Mouse (Mus musculus): ENCODE results near the gene Fhl3.

The Fhl3 gene

GRCm38 (mm10) chr4:124700248-124700971 lies at the start of gene Fhl3:
Gene Fhl3 (plus strand): TSS chr4:124700701.
- DNase-seq: peak; percentile 80 to 92

- DNase-seq: peak; percentile 50 to 82
Measured at GRCm38 (mm10) chr4:124652886-124653285, 47.6 kb upstream of the Fhl3 start.

- no peak for DNase-seq
Measured at GRCm38 (mm10) chr4:124656518-124656853, 44.0 kb upstream of the Fhl3 start, which contains the start of gene Pou3f1. Gene Pou3f1 (plus strand): TSS chr4:124656807.

GRCm38 (mm10) chr4:124656854-124657650 lies 43.4 kb upstream of the Fhl3 start:
- DNase-seq: peak; percentile 73 to 90

- DNase-seq: no peak
Measured at GRCm38 (mm10) chr4:124657781-124658180, 42.7 kb upstream of the Fhl3 start.

- no peak for DNase-seq
Measured at GRCm38 (mm10) chr4:124658412-124658851, 42.1 kb upstream of the Fhl3 start.

GRCm38 (mm10) chr4:124659251-124660217 lies 41.0 kb upstream of the Fhl3 start:
- no peak for DNase-seq

GRCm38 (mm10) chr4:124660603-124661002 lies 39.9 kb upstream of the Fhl3 start:
- DNase-seq: no peak

- DNase-seq: no peak
Measured at GRCm38 (mm10) chr4:124663034-124663433, 37.5 kb upstream of the Fhl3 start.

GRCm38 (mm10) chr4:124664185-124664584 lies 36.3 kb upstream of the Fhl3 start:
- no peak for DNase-seq

- no peak for DNase-seq
Measured at GRCm38 (mm10) chr4:124664604-124665003, 35.9 kb upstream of the Fhl3 start.

- no peak for DNase-seq
Measured at GRCm38 (mm10) chr4:124667476-124668033, 32.9 kb upstream of the Fhl3 start.

GRCm38 (mm10) chr4:124668078-124668477 lies 32.4 kb upstream of the Fhl3 start:
- no peak for DNase-seq

GRCm38 (mm10) chr4:124670232-124670631 lies 30.3 kb upstream of the Fhl3 start:
- DNase-seq: peak; percentile 72 to 89

GRCm38 (mm10) chr4:124671583-124671982 lies 28.9 kb upstream of the Fhl3 start:
- no peak for DNase-seq

- no peak for DNase-seq
Measured at GRCm38 (mm10) chr4:124672347-124673320, 27.9 kb upstream of the Fhl3 start.

GRCm38 (mm10) chr4:124674334-124675032 lies 26.0 kb upstream of the Fhl3 start:
- no peak for DNase-seq

GRCm38 (mm10) chr4:124675037-124675436 lies 25.5 kb upstream of the Fhl3 start:
- DNase-seq: peak; percentile 61 to 78

GRCm38 (mm10) chr4:124675958-124676357 lies 24.5 kb upstream of the Fhl3 start:
- DNase-seq: no peak

- DNase-seq: no peak
Measured at GRCm38 (mm10) chr4:124682270-124682669, 18.2 kb upstream of the Fhl3 start.

GRCm38 (mm10) chr4:124683474-124683873 lies 17.0 kb upstream of the Fhl3 start:
- DNase-seq: no peak
